Mouse (Mus musculus): ENCODE measurements around the gene Saa1. TPM values are rescaled to one million over a fixed set of nuclear protein-coding genes. Genes with fewer than 3 reads are reported as not detected.
A peak's percentile ranks its signal among the peaks of the same experiment; 100 is the strongest.

Saa1 gene
- total and polyA plus RNA-seq, 2 experiments = 23.7 to 30.0 TPM

DNA sequence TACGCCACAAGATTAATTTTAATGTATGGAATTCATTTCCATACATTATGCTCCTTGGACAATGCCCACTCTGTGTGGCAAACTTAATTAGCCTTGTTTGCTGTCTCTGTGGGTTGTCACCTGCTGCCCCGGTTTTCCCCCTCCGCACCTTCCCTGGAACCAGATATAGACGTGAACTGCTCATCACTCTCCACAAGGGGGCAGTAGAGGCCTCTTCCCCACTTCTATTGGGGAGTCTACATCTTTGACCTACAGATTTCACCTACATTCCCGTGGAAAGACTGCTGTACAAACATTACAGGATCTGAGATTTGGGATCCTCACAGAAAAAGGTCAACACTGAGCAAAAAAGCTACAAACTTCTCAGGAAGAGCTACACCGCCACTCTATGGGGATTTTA lies 28.3 kb downstream of the Saa1 start:
- WGBS = 27% methylated on average over 6 of the region's 6 CpGs
- Histone ChIP-seq H3K36me3 (ENCODE audit: control insufficient read depth, insufficient read depth, low read length) (no peaks in the 10 kb centered on the region), H3K4me1 (ENCODE audit: control insufficient read depth, insufficient read depth, low read length) (peaks cover 7% of the 10 kb centered on the region), H3K27ac (replicated peaks; ENCODE audit: insufficient read depth, low read depth, low read length) (no peak overlapping the region), H3K27me3 (ENCODE audit: control insufficient read depth, insufficient read depth, low read length) (no peaks in the 10 kb centered on the region), H3K79me2 (ENCODE audit: control insufficient read depth, insufficient read depth, low read length) (no peaks in the 10 kb centered on the region), H3K4me3 (ENCODE audit: insufficient read depth, low read depth, low read length) (no peak overlapping the region), H3K9ac (ENCODE audit: low read depth, low read length) (no peak overlapping the region)
- TF ChIP-seq CTCF (IDR thresholded peaks at IDR 0.05; ENCODE audit: low read depth, low read length) (peak; percentile 78), POLR2A (IDR thresholded peaks at IDR 0.05; ENCODE audit: extremely low read depth, insufficient read depth, low read length) (no peak)
- peak; percentile 45 for DNase-seq (ENCODE audit: extremely low read depth, low read depth, low spot score)

DNA sequence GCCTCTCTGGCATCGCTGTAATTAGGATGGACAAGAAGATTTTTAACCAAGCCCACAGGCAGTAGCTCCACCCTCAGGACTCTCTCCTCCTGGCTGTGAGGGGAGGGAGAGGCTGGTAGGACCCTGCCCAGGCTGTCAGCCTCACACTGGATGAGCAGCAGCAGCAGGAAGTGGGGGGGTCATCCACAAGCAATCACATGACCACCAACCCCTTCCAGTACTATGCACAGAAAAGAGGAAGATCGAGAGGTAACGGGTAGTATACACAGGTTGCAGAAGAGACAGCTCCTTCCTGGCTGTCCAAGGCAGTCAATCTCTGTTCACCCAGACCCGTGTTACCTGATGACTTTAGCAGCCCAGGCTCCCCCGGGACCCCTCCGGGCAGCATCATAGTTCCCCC lies 30.5 kb downstream of the Saa1 start:
- no peak for DNase-seq (ENCODE audit: extremely low read depth, low read depth, low spot score)
- Histone ChIP-seq H3K79me2 (ENCODE audit: control insufficient read depth, insufficient read depth, low read length) (no peaks in the 10 kb centered on the region), H3K4me3 (ENCODE audit: insufficient read depth, low read depth, low read length) (no peak overlapping the region), H3K36me3 (ENCODE audit: control insufficient read depth, insufficient read depth, low read length) (no peaks in the 10 kb centered on the region), H3K4me1 (ENCODE audit: control insufficient read depth, insufficient read depth, low read length) (no peaks in the 10 kb centered on the region), H3K27me3 (ENCODE audit: control insufficient read depth, insufficient read depth, low read length) (no peaks in the 10 kb centered on the region), H3K27ac (replicated peaks; ENCODE audit: insufficient read depth, low read depth, low read length) (no peak overlapping the region), H3K9ac (ENCODE audit: low read depth, low read length) (no peak overlapping the region)
- TF ChIP-seq CTCF (IDR thresholded peaks at IDR 0.05; ENCODE audit: low read depth, low read length) (no peak), POLR2A (IDR thresholded peaks at IDR 0.05; ENCODE audit: extremely low read depth, insufficient read depth, low read length) (no peak)
- 76% methylated on average over 6 of the region's 6 CpGs for WGBS

DNA sequence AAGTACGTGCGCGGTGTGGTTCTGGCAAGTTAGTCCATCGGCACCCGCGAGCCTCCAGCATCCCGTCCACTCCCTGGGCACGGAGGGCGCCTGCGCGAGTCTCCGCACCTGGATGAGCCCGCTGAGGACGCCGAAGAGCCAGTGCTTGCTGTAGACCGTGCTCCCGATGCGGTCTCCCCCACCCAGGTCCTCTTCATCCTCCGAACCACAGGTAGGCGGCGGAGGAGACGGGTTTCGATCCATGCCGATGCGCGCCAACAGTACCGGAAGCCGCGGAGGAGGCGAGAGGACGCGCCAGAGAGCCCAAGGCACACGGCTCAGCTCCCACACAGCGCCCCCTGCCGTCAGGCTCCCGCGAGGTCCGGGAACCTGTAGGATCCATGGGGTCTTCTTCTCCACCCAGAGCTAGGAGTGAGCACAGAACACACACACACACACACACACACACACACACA lies 32.4 kb downstream of the Saa1 start, which contains the start of gene Saal1:
Saal1 (minus strand) TSS at position 291 of the 455 bp plus-strand sequence.
- TF ChIP-seq CTCF (IDR thresholded peaks at IDR 0.05; ENCODE audit: low read depth, low read length) (peak; percentile 95), POLR2A (IDR thresholded peaks at IDR 0.05; ENCODE audit: extremely low read depth, insufficient read depth, low read length) (no peak)
- no peaks in the 10 kb centered on the region for H3K4me1 ChIP-seq (ENCODE audit: control insufficient read depth, insufficient read depth, low read length)
- DNase-seq (ENCODE audit: extremely low read depth, low read depth, low spot score) = peak; percentile 54
- peak within 1 kb of the TSS; percentile 73 for H3K9ac ChIP-seq (ENCODE audit: low read depth, low read length)
- WGBS = under 1% methylated on average over 38 of the region's 38 CpGs
- H3K4me3 ChIP-seq (ENCODE audit: insufficient read depth, low read depth, low read length) = peak within 1 kb of the TSS; percentile 74
- no peaks in the 10 kb centered on the region for H3K79me2 ChIP-seq (ENCODE audit: control insufficient read depth, insufficient read depth, low read length)
- no peaks in the 10 kb centered on the region; the same call in 1 of the 2 replicates for H3K36me3 ChIP-seq (ENCODE audit: control insufficient read depth, insufficient read depth, low read length)
- H3K27ac ChIP-seq (replicated peaks; ENCODE audit: insufficient read depth, low read depth, low read length) = no peak within 1 kb of the TSS
- H3K27me3 ChIP-seq (ENCODE audit: control insufficient read depth, insufficient read depth, low read length) = no peaks in the 10 kb centered on the region

DNA sequence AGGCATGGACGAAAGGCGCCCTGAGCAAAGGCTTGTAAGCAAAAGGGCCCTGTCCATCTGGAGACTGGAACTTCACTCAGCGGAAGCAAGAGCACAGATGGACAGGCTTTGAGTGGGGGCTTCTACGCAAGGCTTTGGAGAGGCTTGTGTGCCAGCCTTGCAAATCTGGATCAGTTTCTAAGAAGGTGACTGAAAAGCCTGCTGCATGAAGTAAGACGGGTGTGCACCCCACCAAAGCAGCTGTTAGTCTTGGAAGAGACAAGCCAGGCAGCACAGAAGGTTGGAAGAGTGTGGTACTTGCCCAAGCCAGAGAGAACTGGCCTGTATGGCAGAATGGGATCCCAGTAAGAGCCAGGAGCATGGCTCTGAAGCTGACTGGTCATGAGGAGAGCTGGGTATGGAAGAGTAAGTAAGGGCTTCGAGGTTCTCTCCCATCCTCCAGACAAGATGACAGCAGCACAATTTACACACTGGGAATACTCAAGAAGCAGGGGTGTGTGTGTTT lies 42.2 kb downstream of the Saa1 start:
- H3K36me3 ChIP-seq (ENCODE audit: control insufficient read depth, insufficient read depth, low read length) = peaks cover 18% of the 10 kb centered on the region
- no peaks in the 10 kb centered on the region for H3K27me3 ChIP-seq (ENCODE audit: control insufficient read depth, insufficient read depth, low read length)
- H3K9ac ChIP-seq (ENCODE audit: low read depth, low read length) = no peak overlapping the region
- H3K4me3 ChIP-seq (ENCODE audit: insufficient read depth, low read depth, low read length) = no peak overlapping the region
- TF ChIP-seq POLR2A (IDR thresholded peaks at IDR 0.05; ENCODE audit: extremely low read depth, insufficient read depth, low read length) (no peak), CTCF (IDR thresholded peaks at IDR 0.05; ENCODE audit: low read depth, low read length) (no peak)
- 93% methylated on average over 6 of the region's 6 CpGs for WGBS
- no peaks in the 10 kb centered on the region for H3K79me2 ChIP-seq (ENCODE audit: control insufficient read depth, insufficient read depth, low read length)
- no peaks in the 10 kb centered on the region for H3K4me1 ChIP-seq (ENCODE audit: control insufficient read depth, insufficient read depth, low read length)
- no peak for DNase-seq (ENCODE audit: extremely low read depth, low read depth, low spot score)
- no peak overlapping the region for H3K27ac ChIP-seq (replicated peaks; ENCODE audit: insufficient read depth, low read depth, low read length)

DNA sequence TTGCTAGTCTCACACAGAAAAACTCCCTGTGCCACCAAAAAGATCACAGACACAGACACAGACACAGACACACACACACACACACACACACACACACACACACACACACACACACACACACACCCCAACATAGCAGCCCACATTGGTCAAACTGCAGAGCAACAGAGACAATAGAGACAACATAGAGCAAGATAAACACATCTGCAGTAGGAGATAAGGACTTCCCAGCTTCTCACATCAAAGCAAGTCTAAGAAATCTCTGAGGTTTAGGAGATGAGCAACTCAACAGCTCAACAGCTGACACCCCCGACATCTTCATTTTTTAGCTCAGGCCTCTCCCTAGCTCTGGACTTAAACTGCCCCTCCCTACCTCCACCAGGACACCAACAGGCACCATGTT lies 46.0 kb downstream of the Saa1 start:
- TF ChIP-seq POLR2A (IDR thresholded peaks at IDR 0.05; ENCODE audit: extremely low read depth, insufficient read depth, low read length) (no peak), CTCF (IDR thresholded peaks at IDR 0.05; ENCODE audit: low read depth, low read length) (no peak)
- Histone ChIP-seq H3K27ac (replicated peaks; ENCODE audit: insufficient read depth, low read depth, low read length) (no peak overlapping the region), H3K79me2 (ENCODE audit: control insufficient read depth, insufficient read depth, low read length) (no peaks in the 10 kb centered on the region), H3K9ac (ENCODE audit: low read depth, low read length) (no peak overlapping the region), H3K4me1 (ENCODE audit: control insufficient read depth, insufficient read depth, low read length) (no peaks in the 10 kb centered on the region), H3K4me3 (ENCODE audit: insufficient read depth, low read depth, low read length) (no peak overlapping the region), H3K36me3 (ENCODE audit: control insufficient read depth, insufficient read depth, low read length) (peaks cover 24% of the 10 kb centered on the region), H3K27me3 (ENCODE audit: control insufficient read depth, insufficient read depth, low read length) (no peaks in the 10 kb centered on the region)
- 84% methylated on average over 1 of the region's 1 CpGs for WGBS
- no peak for DNase-seq (ENCODE audit: extremely low read depth, low read depth, low spot score)

Other genes starting within 250 kb of the Saa1 start
- gene Sergef, start 103.2 kb downstream of the Saa1 start, total RNA-seq (2014; rRNA removed) = 4.9 and 6.6 TPM in 2 replicates
- gene Sergef, start 103.2 kb downstream of the Saa1 start, polyA plus RNA-seq (2012; rRNA removed) = 5.4 and 7.5 TPM in 2 replicates
- gene Tph1, start 70.4 kb downstream of the Saa1 start, total RNA-seq (2014; rRNA removed) = not detected in 2 replicates
- gene Tph1, start 70.4 kb downstream of the Saa1 start, polyA plus RNA-seq (2012; rRNA removed) = not detected in 2 replicates
- gene Saal1, start 32.3 kb downstream of the Saa1 start, total RNA-seq (2014; rRNA removed) = 2.8 and 2.9 TPM in 2 replicates
- 2.5 and 2.7 TPM in 2 replicates for gene Saal1, start 32.3 kb downstream of the Saa1 start, polyA plus RNA-seq (2012; rRNA removed)
- gene Saa3, start 27.3 kb downstream of the Saa1 start, total RNA-seq (2014; rRNA removed) = 7.8 and 10.1 TPM in 2 replicates
- gene Saa3, start 27.3 kb downstream of the Saa1 start, polyA plus RNA-seq (2012; rRNA removed) = 3.5 and 3.8 TPM in 2 replicates
- gene Saa4, start 10.4 kb downstream of the Saa1 start, total RNA-seq (2014; rRNA removed) = 74.2 and 103 TPM in 2 replicates
- 80.9 and 90.4 TPM in 2 replicates for gene Saa4, start 10.4 kb downstream of the Saa1 start, polyA plus RNA-seq (2012; rRNA removed)
- 16.0 and 25.5 TPM in 2 replicates for gene Saa2, start 8.8 kb upstream of the Saa1 start, total RNA-seq (2014; rRNA removed)
- 12.5 and 13.3 TPM in 2 replicates for gene Saa2, start 8.8 kb upstream of the Saa1 start, polyA plus RNA-seq (2012; rRNA removed)
- 11.3 and 11.8 TPM in 2 replicates for gene Hps5, start 53.1 kb upstream of the Saa1 start, total RNA-seq (2014; rRNA removed)
- gene Hps5, start 53.1 kb upstream of the Saa1 start, polyA plus RNA-seq (2012; rRNA removed) = 7.3 and 9.0 TPM in 2 replicates
- 30.9 and 33.2 TPM in 2 replicates for gene Gtf2h1, start 53.1 kb upstream of the Saa1 start, total RNA-seq (2014; rRNA removed)
- 6.3 and 6.7 TPM in 2 replicates for gene Gtf2h1, start 53.1 kb upstream of the Saa1 start, polyA plus RNA-seq (2012; rRNA removed)
- 442 and 520 TPM in 2 replicates for gene Ldha, start 98.5 kb upstream of the Saa1 start, total RNA-seq (2014; rRNA removed)
- 594 and 718 TPM in 2 replicates for gene Ldha, start 98.5 kb upstream of the Saa1 start, polyA plus RNA-seq (2012; rRNA removed)
- not detected in 2 replicates for gene Ldhc, start 118.2 kb upstream of the Saa1 start, total RNA-seq (2014; rRNA removed)
- not detected in 2 replicates for gene Ldhc, start 118.2 kb upstream of the Saa1 start, polyA plus RNA-seq (2012; rRNA removed)
- gene Tsg101, start 177.0 kb upstream of the Saa1 start, total RNA-seq (2014; rRNA removed) = 19.5 and 20.3 TPM in 2 replicates
- gene Tsg101, start 177.0 kb upstream of the Saa1 start, polyA plus RNA-seq (2012; rRNA removed) = 33.4 and 43.6 TPM in 2 replicates
- gene Uevld, start 215.5 kb upstream of the Saa1 start, total RNA-seq (2014; rRNA removed) = 9.8 and 10.2 TPM in 2 replicates
- 2.7 and 3.0 TPM in 2 replicates for gene Uevld, start 215.5 kb upstream of the Saa1 start, polyA plus RNA-seq (2012; rRNA removed)
- gene Gm9999, start 240.6 kb upstream of the Saa1 start, total RNA-seq (2014; rRNA removed) = not detected in 2 replicates
- not detected in 2 replicates for gene Gm9999, start 240.6 kb upstream of the Saa1 start, polyA plus RNA-seq (2012; rRNA removed)